Mouse (Mus musculus) large intestine, adult 2 months (tissue): ENCODE measurements at regions not wholly inside any gene's neighbourhood (a gene's known extent, or its start where the extent isn't known, plus 50 kb on each side); places are given as distances from the start of the nearest gene placed in this dataset.

Experiments
- DNase-seq: peaks from one replicate; pipeline ENCODE4 v3.0.0-alpha.2; 2012; ENCODE audit warnings: low read depth, low spot score
- WGBS: fragments of 180-500 bp; shearing (Covaris S2); methylation state at CpG from one replicate; pipeline ENCODE4 v1.1.7; 2018; 5-methylcytosine and 5-hydroxymethylcytosine counted together

- DNase-seq: no peak
- WGBS: 86% methylated on average over 9 of the region's 9 CpGs
Measured at GRCm38 (mm10) chr13:46129236-46129855, 144.2 kb upstream of the Stmnd1 start.

DNA sequence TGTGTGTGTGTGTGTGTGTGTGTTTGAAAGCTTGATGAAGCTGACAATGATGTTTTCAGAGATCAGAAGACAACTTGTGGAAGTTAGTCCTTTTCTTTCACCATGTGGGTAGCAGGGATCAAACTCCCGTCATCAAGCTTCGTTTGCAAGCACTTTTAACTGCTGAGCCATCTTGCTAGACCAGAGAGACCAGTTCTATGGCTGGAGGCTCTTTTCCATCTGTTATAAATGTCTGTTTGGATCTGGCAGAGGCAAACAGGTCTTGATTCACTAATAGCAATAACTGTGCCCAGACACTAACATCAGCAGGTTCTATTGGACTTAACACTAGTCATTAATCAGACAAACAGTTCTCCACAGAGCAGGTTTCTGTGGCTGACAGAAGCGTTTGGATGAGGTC is 150.1 kb upstream of the Stmnd1 start:
- WGBS: 33% methylated on average over 3 of the region's 3 CpGs
- no peak for DNase-seq

DNA sequence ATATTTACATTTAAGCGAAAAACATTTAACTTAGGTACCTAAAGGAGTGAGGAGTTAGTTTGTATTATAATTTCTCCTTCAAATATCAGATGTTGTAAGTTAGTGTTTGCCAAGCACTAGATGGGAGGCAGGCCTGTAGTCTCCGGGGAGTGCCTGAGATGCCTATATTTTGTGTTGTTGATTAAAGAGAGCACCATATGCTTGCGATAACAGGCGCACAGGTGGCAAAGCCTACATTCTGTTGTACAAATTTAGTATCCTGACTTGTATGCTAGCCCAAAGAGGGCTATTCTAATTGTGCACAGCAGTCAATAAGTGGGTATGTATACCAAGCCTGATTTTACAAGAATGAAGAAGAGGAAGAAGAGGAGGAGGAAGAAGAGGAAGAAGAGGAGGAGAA is 151.8 kb upstream of the Atxn1 start:
- WGBS: 86% methylated on average over 4 of the region's 4 CpGs

GRCm38 (mm10) chr13:46104971-46105370 is 140.2 kb upstream of the Atxn1 start:
- DNase-seq: no peak
- 67% methylated on average over 6 of the region's 6 CpGs for WGBS

More for the DNA sequence above, 151.8 kb upstream of the Atxn1 start:
- no peak for DNase-seq

GRCm38 (mm10) chr13:46098621-46099020 is 133.8 kb upstream of the Atxn1 start:
- 84% methylated on average over 7 of the region's 7 CpGs for WGBS
- no peak for DNase-seq

- 89% methylated on average over 7 of the region's 7 CpGs for WGBS
- no peak for DNase-seq
Measured at GRCm38 (mm10) chr13:46098131-46098530, 133.3 kb upstream of the Atxn1 start.

DNA sequence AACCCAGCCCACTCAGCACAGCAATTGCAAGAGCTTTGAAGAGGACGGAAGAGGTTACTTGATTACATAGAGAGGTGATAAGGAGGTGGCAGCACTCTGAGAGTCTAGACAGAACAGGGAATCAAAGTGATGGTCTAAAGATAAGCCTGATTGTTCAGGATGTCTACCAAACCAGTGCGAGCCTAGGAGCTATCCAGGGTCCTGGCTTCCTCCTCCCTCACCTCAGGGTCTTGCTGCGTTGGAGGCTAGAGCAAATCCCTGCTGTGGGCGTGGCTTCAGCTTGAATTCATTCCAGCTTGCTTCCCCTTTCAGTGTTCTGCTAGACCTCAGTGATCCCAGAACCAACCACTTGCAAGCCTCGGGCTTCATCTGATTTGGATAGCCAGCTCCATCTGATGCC is 132.2 kb upstream of the Atxn1 start:
- 3% methylated on average over 5 of the region's 5 CpGs for WGBS
- no peak for DNase-seq

DNA sequence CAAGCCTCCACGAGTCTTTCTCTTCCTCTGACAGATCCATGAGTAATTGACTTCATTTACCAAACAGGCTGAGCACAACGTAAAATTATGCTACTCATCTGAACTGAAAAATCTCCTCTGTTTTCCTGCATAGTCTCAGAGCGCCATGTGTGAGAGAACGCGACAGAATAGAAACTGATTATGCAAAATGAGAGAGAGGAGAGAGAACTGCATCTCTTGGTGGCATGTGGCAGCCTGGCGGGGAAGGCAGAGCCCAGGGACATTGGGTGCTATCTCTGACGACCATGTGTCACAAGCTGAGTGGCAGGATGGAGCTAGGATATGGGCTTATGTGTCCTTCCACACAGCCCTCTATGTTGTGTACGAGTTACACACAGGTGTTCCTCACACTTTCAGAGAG is 131.6 kb upstream of the Atxn1 start:
- 64% methylated on average over 8 of the region's 8 CpGs for WGBS
- no peak for DNase-seq

- no peak for DNase-seq
- 78% methylated on average over 3 of the region's 3 CpGs for WGBS
Measured at GRCm38 (mm10) chr13:46092787-46093186, 128.0 kb upstream of the Atxn1 start.

- 52% methylated on average over 5 of the region's 5 CpGs for WGBS
- DNase-seq: no peak
Measured at GRCm38 (mm10) chr13:46091109-46091508, 126.3 kb upstream of the Atxn1 start.

DNA sequence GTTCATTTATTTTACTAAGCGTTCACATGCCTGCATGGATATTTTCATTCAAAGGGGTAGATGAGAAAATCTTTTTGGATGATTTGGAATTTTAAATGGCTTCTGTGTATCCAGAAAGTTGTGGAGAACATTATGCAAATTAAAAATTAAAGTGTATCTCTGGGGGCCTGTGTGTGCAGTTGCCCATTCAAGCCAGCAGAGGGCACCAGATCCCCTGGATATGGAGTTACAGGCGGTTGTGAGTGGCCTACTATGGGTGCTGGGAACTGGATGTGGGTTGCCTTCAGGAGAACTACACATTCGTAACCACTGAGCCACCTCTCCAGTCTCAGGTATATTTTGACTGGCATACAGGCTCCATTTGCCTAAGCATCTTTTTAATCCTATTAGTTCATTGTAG is 123.4 kb upstream of the Atxn1 start:
- WGBS: 93% methylated on average over 3 of the region's 3 CpGs

GRCm38 (mm10) chr13:46087663-46088062 is 122.9 kb upstream of the Atxn1 start:
- 96% methylated on average over 4 of the region's 4 CpGs for WGBS
- no peak for DNase-seq

More for the DNA sequence above, 123.4 kb upstream of the Atxn1 start:
- DNase-seq: no peak

DNA sequence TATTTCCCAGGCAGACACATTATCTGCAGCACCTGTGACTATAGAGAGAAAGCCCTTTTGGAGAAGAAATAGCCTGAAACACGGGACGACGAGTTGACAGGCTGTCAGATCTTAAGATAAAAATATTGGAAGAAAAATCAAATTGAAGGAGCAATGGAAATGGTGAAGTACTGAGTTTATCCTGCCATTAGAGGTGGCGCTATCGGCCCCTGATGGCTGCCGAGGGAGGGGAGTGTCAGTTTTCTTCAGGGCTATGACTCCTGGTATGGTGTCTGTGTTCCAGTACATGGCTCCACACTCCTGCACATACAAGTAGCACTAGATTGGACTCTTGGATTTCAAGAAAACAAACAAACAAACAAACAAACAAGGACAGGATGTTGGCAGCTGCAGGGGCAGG is 112.1 kb upstream of the Atxn1 start:
- 59% methylated on average over 6 of the region's 6 CpGs for WGBS
- no peak for DNase-seq

DNA sequence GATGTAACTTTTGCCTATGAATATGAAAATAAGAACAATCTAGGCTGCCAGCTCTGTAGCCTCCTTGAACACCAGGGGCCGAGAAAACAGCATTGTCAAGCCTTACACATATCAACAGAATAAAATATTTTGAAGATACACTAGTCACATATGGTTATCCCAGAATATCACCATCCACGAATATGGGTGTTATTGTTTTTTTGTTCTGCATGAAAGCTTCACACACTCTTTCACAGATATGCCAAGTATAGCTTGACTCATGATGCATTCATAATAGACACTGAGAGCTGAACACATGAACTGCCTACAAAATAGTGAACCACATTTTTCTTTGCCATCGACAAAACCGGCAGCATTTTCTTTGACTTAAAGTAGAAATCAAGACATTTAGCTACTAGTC is 106.9 kb upstream of the Atxn1 start:
- WGBS: 89% methylated on average over 4 of the region's 4 CpGs

GRCm38 (mm10) chr13:46069571-46069970 is 104.8 kb upstream of the Atxn1 start:
- no peak for DNase-seq
- 34% methylated on average over 3 of the region's 3 CpGs for WGBS

More for the DNA sequence above, 106.9 kb upstream of the Atxn1 start:
- no peak for DNase-seq

DNA sequence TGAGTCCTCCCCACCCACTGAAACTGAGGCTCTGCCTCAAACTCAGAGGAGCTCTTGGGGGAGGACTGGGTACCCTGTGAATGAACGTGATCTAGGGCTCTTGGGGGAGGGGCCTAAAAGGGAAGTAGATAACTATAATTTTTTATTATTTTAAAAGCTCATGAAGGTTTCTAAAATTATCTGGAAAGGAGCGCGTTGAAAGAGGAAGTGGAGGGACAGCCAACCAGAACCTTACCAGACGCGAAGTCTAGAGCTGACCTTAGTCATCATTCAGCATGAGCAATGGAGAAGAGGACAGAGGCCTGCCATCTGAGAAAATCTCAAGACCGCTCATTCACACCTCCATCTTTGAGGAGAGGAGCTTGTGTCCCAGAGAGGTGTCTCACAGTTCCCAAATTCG is 98.0 kb upstream of the Atxn1 start:
- DNase-seq: no peak
- WGBS: 86% methylated on average over 7 of the region's 7 CpGs

- DNase-seq: no peak
- WGBS: 84% methylated on average over 14 of the region's 14 CpGs
Measured at GRCm38 (mm10) chr13:46059870-46060269, 95.1 kb upstream of the Atxn1 start.

- DNase-seq: peak; percentile 67
- WGBS: 8% methylated on average over 7 of the region's 7 CpGs
Measured at GRCm38 (mm10) chr13:46058862-46059261, 94.1 kb upstream of the Atxn1 start.

DNA sequence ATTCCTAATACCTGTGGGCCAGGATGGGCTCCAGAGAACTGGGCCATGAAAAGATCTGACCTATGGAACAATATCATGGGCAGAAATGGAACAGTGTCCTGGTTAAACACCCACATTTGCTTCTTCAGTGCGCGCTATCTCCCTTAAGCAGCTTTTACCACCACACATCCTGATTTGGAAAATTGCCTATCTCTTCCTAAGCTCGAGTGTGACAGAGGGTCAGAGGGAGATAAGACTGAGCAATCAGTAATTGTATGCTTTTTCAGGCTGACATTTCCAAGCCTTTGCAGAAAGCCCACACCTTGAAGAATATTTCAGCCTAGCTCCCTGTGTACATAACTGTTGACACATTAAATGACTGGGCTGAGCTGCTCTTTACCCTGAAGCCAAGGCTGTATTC is 93.5 kb upstream of the Atxn1 start:
- DNase-seq: no peak
- 67% methylated on average over 3 of the region's 3 CpGs for WGBS

DNA sequence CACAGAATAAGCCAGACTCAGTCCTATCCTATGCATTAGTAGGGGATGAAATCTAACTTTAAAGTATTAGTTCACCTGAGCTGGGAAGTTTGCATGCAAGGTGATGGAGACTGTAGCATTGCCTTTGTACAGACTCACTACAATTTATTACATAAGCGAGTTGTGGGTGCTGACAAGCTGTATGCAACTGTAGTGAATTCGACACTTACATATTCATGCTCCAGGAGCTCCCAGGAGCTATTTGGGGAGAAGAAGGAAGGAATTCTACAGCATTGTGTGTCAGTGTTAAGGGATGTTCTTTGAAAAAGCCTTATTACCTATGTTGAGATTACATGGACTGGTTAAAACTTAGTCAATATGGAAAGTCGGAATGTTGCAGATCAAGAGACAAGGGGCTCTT is 90.6 kb upstream of the Atxn1 start:
- 89% methylated on average over 3 of the region's 3 CpGs for WGBS
- DNase-seq: no peak

- WGBS: 31% methylated on average over 12 of the region's 12 CpGs
- DNase-seq: peak; percentile 91
Measured at GRCm38 (mm10) chr13:46043568-46043967, 78.8 kb upstream of the Atxn1 start.

DNA sequence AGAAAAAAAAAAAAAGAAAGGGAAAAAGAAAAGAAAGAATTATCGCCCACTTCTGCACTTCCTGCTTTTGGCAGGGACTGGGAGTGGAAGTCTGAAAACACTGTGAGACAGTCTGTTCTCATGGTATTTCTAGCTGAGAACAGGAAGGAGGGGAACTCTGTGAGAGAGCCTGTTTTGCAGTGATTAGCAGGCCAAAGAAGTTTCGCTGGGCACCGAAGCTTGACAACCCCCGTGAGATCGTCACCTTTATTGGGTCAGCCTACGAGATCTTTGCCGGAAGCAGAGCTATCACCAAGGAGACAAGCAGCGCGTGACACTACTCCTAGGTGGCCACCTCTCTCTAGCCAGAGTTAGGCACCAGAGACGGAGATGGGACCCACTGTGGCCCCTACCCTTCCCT is 78.2 kb upstream of the Atxn1 start:
- WGBS: 20% methylated on average over 10 of the region's 10 CpGs
- no peak for DNase-seq
